Mouse (Mus musculus): ENCODE data around the gene Hist1h2ah.
A peak's percentile ranks its signal among the peaks of the same experiment; 100 is the strongest.
"Not testable (repeated sequence)": the region's sequence is repeated elsewhere in the genome, so short reads cannot be mapped to it uniquely, and the experiment has no call there.

Hist1h2ah gene

DNA sequence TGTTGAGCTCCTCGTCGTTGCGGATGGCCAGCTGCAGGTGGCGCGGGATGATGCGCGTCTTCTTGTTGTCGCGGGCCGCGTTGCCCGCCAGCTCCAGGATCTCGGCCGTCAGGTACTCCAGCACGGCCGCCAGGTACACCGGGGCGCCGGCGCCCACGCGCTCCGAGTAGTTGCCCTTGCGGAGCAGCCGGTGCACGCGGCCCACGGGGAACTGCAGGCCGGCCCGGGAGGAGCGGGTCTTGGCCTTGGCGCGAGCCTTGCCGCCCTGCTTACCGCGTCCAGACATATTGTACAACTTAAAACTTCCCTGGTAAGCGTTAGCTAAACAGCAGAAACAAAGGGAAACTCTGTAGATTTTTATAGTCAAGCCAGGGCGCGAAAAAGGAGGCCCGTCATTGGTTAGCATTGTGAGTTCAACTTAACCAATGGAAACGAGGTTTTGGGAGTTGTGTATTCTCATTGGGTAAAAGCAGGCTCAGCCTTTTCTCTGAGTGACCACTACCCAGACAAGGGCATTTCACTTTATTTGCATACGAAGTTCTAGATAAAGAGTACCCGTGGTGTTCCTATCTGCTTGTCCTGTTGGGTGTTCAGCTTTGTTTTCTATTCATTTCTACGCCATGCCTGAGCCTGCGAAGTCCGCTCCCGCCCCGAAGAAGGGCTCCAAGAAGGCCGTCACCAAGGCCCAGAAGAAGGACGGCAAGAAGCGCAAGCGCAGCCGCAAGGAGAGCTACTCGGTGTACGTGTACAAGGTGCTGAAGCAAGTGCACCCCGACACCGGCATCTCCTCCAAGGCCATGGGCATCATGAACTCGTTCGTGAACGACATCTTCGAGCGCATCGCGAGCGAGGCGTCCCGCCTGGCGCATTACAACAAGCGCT lies at the start of gene Hist1h2ah, which contains the start of gene Hist1h2bk:
Hist1h2ah (minus strand) TSS at position 302 of the 882 bp plus-strand sequence.
Hist1h2bk (plus strand) TSS at position 604 of the 882 bp plus-strand sequence.
- peak; percentile 81 for DNase-seq (ENCODE audit: low spot score)

DNA sequence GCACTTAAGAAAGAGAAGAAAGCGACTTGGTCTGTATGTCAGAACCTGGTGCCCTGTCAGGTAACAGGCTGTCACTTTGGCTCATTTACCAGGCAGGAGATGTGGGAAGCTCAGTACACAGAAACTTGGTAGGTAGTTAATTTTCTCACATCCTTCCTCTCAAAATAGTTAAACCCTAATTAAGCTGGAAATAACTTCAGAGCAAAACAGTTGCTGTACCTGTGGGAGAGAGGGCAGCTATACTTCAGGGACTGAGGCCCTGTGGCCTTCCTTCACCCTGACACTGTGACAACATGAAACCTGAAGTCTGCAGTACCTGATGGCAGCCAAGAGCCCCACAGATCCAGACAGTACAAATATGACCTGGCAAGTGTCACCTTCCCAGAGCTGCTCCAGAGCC lies 48.8 kb upstream of the Hist1h2ah start, which contains the start of gene Vmn1r188:
Vmn1r188 (plus strand) TSS at position 301 of the 400 bp plus-strand sequence.
- DNase-seq (ENCODE audit: low spot score): not testable (repeated sequence)

DNA sequence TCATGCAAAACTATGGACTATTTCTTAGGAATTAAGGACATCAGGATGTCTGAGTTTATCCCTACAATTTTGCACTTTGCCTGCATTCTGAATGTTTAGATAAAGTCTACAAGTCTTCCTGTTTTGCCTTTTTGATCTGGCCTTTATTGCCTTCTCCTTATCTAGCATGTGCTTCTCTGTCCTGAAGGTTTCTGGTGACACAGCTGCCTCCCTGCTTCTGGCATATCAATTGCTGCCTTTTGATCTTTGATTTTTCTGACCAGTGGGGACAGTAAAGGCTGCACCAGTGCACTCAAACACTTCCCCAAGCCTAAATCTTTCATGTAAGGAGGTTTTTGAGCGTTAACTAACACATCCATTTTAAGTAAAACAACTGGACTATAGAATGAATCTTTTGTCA lies 28.1 kb upstream of the Hist1h2ah start:
- no peak for DNase-seq (ENCODE audit: low spot score)

DNA sequence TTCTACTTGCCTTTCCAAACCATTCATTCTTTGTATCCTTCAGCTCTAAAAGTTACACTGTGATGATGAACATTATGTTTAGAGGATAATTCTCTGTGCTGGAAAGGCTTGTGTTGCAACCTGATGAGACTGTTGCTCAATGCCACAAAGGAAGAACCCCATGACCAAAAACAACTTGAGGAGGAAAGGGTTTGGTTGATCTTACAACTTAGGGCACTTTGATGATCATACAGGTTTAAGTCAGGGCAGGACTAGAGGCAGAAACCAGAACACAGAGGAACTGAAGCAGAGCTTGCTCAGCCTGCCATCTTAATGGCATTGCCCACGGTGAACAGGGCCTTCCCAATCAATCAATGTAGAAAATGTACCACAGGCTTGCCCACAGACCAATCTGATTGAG lies 26.1 kb upstream of the Hist1h2ah start:
- no peak for DNase-seq (ENCODE audit: low spot score)

DNA sequence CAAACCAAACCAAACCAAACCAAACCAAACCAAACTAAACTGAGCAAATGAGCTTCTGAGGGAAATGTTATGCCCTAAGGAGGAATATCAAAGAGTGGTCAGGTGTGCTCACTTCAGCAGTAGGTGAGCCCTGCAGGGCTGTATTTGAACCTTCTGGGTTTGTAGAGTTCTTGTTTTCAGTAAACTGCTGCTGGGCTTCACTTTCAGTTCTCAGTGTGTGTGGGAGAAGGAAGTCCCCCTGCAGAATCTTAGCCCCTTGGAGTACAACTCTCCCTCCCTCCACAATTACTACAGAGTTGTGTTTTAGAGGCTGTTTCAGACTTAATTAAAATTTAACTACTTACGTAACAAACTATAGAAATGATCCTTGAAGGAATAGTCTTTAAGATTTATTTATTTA lies 18.4 kb upstream of the Hist1h2ah start:
- no peak for DNase-seq (ENCODE audit: low spot score)

DNA sequence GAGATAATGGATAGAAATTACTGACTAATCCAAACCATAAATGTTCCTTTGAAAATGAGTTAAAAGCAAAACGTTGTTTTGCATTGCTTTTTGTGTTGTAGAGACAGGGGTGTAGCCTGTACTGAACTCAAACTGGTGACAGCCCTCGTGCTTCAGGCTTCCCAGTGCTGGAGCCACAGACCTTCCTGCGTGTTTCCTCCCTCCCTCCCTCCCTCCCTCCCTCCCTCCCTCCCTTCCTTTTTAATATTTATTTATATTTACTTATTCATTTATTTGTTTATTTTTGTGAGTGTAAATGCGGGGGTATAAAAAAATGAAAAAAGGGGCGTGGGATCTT lies 16.1 kb upstream of the Hist1h2ah start:
- DNase-seq (ENCODE audit: low spot score): no peak

DNA sequence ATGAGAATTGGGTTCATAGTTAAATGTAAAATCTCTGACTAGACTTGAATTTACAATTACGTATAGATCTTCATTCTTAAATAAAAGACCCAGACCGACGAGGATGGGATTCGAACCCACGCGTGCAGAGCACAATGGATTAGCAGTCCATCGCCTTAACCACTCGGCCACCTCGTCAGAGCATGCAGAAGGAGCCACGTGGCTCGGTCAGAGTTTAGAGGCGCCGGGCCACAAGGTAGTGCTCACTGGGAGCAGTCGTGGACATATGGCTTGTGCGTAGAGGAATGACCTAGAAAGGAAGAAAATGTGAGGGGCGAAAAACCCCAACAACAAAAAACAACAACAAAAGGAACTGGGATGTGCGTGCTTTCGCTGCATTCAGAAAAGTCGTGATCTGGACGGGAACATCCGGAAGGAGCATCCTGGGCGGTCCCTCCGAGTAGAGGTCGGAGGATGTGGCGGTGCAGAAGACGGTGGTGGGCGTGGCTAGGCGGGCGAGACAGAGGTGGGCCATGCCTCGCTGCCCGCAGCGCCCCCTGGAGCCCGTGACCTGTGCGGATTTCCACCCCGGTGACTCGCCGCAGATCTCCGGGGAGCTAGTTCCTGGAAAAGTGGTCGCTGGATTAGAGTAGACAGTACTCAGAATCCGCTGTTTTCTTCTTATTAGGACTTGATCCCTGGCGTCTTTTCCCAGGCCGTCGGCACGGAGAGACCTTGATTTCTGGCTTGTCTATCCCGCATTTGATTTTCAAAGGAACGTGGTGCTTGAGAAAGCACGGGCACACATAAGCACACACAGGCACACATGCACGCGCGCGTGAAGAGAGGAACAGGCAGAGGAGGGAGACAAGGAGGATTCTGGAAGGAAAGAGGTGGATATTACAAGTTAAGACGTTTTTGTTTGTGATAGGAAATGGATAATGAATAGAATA lies 15.5 kb upstream of the Hist1h2ah start:
- DNase-seq (ENCODE audit: low spot score): peak; percentile 92

DNA sequence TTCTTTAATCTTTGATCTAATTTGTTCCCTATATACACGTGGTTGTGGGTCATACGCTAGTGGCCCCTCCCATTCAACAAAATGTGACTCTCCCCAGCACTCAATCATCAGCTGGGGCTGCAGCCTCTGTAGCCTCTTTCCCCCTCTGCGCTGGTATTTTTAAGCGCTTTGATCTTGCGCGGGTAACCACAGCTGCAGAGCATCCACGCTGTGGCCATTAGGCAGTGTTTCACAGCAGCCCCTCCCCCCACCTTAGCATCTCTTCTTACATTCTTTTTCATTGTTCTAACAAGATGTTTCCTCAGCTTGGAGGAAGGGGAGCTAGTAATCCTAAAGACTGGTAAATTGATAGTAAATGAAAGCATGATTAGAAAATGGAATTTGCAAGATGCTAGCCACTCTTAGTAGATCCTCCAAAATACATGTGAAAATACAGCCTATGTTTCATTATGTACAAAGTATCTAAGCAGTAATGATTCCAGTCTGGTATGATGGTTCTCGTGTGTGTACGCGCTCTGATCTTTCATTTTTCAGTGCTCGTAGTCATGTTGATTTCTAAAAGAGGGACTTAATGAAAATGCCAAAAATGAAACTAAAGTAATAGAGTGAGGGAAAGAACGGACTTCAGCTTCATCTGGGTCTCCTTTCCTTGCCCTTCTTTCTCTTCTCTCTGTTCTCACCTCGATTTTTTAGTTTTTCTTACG lies 14.5 kb upstream of the Hist1h2ah start:
- no peak for DNase-seq (ENCODE audit: low spot score)

DNA sequence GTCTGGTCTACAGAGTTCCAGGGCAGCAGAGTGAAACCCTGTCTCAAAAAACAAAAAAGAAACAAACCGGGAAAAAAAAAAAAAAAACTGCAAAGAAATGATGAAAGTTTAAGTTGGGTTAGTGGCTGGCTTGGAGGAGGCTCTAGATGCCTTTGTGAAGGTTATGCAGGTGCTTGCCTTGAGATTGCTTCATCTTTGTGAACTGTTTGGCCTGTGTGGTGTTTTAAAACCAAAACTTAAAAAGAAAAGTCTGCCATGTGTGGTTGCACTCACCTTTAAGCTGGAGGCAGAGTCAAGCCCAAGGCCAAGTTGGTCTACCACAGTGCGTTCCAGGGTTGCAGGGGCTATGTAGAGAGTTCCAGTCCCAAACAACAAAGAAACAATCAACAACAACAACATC lies 13.7 kb upstream of the Hist1h2ah start:
- DNase-seq (ENCODE audit: low spot score): no peak

DNA sequence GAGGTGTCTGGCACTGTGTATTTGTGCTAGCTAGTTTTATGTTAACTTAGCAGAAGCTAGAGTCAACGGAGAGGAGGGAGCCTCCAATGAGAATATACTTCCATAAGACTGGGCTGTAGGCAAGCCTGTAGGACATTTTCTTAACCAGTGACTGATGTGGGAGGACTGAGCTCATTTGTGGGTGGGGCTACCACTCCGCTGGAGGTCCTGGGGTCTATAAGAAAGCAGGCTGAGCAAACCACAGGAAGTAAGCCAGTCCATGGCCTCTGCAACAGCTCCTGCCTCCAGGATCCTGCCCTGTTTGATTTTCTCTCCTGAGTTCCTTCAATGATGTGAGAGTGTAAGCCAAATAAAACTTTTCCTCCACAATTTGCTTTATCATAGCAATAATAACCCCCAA lies 9.9 kb upstream of the Hist1h2ah start:
- DNase-seq (ENCODE audit: low spot score): no peak

DNA sequence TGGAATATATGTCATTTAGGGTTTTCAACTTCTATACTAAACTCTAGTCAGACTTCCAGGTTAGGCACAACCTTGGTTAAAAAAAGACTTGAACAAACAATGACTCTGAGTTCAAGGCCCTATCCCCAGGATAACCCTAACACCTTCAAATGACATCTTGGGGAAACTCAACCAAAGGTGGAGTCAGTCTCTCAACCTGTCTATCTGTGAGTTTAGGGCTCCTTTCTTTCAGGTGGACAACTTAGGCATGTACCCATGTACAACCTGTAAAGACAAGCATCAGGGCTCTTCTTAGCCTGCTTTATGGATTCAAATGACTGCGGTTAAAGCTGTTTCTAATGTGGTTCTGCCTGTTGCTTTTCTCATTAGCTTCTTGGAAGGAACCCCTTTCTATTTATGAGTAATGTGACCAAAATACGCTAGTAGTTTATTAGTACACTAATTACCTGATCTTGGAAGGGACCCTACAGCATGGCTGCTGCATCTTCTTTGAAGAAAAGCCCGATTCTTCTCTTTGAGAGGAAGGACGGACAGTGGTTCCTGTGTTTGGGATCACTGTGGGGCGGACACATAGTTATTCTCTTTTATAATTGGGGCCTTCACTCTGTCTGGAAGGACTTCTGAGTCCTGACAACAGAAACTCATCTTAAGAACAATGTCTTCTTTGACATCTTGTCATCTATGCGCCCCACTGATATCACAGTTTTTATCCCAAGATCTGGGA lies 9.2 kb upstream of the Hist1h2ah start:
- DNase-seq (ENCODE audit: low spot score): no peak

DNA sequence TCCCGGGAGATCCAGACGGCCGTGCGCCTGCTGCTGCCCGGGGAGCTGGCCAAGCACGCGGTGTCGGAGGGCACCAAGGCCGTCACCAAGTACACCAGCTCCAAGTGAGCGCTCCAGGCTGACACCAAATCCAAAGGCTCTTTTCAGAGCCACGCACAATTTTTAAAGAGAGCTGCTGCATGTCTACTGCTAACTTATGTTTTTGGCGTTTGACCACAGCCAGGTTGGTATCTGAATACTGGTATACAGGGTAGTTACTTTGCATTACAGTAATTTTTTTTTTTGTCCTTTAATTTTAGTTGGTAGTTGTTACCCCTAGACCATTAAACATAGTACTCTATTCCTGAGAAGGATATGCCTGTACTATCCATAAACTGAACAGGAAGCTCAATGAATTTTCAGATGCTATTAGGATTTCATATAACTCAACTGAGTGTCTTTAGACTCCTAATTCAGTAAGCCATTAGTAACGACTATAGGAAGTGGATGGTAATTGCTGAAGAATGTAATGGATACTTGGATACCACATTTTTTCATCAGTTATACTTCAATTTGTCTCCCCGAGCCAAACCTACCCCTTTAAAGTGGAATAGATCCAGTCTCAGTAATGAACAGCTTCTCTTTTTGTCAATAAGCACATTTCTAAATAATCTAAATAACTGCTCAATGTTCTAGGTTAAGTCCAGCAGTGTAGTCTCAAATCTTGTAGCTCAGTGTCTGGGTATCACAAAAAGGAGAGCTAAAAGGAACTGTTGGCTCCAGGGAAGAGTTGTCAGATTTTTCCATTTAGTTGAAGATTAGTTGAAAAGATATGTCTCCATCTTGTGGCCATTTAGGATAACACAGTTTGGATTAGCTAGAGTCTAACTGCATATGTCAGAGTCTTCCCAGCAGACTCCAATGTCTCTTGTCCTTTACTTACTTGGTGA lies 8.4 kb upstream of the Hist1h2ah start:
- no peak for DNase-seq (ENCODE audit: low spot score)

DNA sequence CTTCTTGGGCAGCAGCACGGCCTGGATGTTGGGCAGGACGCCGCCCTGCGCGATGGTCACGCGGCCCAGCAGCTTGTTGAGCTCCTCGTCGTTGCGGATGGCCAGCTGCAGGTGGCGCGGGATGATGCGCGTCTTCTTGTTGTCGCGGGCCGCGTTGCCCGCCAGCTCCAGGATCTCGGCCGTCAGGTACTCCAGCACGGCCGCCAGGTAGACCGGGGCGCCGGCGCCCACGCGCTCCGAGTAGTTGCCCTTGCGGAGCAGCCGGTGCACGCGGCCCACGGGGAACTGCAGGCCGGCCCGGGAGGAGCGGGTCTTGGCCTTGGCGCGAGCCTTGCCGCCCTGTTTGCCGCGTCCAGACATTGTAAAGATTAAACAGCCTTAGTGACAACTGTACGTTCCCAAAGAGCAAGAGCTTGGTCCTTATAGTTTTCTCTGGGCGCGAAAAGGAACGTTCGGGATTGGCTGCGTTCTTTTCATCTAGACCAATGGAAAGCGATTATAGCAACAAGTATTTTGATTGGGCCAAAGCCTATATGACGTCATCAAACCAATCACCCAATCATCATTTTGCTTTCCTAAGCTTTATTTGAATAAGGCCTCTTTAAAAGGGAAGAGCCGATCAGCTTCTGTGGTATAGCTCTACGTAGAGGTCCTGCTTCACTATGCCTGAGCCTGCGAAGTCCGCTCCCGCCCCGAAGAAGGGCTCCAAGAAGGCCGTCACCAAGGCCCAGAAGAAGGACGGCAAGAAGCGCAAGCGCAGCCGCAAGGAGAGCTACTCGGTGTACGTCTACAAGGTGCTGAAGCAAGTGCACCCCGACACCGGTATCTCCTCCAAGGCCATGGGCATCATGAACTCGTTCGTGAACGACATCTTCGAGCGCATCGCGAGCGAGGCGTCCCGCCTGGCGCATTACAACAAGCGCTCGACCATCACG lies 7.5 kb upstream of the Hist1h2ah start, which contains the start of the genes Hist1h2ag and Hist1h2bj:
Hist1h2ag (minus strand) TSS at position 377 of the 935 bp plus-strand sequence.
Hist1h2bj (plus strand) TSS at position 647 of the 935 bp plus-strand sequence.
- peak; percentile 84 for DNase-seq (ENCODE audit: low spot score)

DNA sequence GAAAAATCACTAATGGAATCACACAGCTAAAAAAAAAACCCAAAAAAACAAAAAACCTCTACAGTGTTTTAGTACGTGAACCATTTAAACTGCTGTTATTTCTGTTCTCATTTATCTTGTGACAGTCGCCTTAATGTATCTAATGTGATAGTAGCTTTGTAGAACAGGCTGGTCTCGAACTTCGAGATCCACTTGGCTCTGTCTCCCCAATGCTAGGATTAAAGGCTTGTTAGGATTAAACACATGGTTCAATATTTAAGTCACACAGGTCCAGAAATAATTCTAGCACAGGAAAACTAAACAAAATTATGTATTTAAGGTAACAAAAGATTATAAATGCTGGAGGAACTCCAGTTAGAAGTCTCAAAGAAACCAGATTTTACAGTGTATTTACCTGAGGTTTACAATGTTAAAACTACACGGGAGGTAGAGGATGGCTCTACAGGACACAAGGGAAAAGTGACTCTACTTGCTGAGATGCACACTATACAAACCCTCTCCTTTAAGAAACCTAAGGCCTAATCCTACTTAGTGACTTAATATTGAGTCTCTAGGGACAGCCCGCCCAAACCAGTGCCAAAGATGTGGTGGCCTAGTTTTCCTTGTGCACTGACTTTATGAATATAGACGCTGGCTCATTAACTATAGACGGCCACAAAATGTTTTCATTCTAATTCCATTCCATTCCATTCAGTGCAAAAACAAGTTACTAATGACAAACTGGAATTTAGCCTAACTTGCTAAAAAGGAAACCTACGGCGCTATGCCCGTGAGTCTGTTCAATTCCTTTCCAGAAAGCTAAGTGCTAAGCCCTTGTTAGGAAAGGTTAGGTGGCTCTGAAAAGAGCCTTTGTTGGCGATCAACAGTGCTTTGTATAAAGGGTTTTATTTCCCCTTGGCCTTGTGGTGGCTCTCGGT lies 6.5 kb upstream of the Hist1h2ah start:
- DNase-seq (ENCODE audit: low spot score): no peak

DNA sequence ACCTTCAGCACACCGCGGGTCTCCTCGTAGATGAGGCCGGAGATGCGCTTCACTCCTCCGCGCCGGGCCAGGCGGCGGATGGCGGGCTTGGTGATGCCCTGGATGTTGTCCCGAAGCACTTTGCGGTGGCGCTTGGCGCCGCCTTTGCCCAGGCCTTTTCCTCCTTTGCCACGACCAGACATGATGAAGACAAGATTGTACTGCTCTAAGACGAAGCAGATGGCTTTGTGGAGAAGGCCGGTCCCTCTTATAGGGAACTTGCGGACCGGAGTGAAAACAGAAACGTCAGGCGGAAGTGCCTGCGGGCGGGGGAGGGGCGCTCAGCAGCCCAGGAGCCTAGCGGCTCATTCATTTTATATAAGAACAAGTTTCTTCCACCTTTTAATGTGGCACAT lies 5.8 kb upstream of the Hist1h2ah start, which contains the start of gene Hist1h4i:
Hist1h4i (minus strand) TSS at position 221 of the 395 bp plus-strand sequence.
- DNase-seq (ENCODE audit: low spot score): peak; percentile 97

DNA sequence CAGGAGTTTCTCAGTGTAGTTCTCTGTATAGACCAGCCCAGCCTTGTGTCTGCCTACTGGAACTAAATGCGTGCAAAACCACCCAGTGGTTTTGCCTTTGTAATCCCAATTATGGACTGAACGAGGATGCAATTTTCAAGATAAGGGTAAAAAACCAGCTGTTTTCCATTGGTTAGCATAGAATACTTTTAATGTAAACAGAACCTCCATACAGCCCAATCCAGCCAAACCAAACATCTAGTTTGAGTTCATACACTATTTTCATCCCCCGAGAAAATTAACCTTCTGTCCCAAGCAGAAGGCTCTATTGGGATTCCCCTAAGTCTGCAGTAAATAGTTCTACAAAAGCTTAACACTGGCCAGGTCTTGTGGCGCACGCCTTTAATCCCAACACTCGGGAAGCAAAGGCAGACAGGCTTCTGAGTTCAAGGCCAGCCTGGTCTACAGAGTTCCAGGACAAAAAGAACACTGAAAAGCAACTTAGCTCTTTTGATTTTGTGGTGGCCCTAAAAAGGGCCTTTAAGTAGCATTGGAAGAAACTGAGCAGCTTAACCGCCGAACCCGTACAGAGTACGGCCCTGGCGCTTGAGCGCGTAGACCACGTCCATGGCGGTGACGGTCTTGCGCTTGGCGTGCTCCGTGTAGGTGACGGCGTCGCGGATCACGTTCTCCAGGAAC lies 5.2 kb upstream of the Hist1h2ah start:
- DNase-seq (ENCODE audit: low spot score): no peak

DNA sequence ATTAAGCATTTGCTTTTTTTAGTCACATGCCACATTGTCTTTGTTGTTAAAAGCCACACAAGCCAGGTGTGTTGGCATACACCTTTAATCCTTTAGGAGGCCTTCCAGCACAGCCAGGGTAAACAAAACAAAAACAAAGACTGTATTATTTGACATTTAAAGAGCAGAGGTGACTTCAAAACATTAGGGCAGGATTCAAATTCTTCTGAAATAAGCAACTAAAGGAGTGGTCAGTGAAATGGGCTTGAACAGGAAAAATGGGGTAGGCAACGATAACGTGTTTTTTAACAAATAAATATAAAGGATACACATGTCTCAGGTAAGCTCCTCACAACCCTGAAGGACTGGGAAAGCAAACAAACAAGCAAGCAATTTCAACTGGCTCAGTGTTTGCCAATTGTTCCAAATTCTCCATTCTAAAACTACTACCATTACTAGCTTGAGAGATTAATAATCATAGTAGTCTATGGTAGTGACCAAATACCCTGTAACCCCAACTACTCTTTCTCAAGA lies 4.6 kb upstream of the Hist1h2ah start:
- DNase-seq (ENCODE audit: low spot score): no peak

Data from urinary bladder, postnatal 14 days (tissue).